Mouse (Mus musculus): ENCODE results near the gene Sept14.

DNA sequence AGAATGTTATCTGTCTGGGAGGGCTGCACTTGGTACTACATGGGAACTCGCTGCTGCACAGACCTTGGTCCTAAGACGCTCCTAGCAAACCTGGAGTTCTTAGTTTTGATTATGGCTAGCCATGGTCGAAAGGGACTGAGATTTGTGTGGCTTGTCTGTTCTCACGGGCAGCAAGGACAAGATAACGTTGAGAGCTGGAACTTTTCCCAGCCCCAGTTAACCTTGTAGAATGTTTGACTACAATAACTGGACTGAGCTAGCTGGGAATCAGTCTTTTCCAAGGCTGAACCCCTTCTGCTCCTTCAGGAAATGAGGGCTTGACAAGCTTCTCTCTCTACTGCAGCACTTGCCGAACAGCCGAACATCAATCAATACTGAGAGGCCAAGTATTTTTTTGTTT lies 20.7 kb downstream of the Sept14 start:
- no peak for TF ChIP-seq POLR2A (IDR thresholded peaks at IDR 0.05; ENCODE audit: borderline replicate concordance, control insufficient read depth, low read depth, low read length)
- no peak for TF ChIP-seq CTCF (IDR thresholded peaks at IDR 0.05; ENCODE audit: control insufficient read depth, insufficient read depth, low read length)
